Mouse (Mus musculus) cortical plate, adult 2 months (tissue): ENCODE results near the gene Mmp25.

Source experiments
- CTCF ChIP-seq: fragments of 200-500 bp; IDR thresholded peaks from 2 replicates; pipeline ENCODE4 v1.5.1; 2011; ENCODE audit warnings: mild to moderate bottlenecking, control low read depth, low read length; ENCODE audit not compliant: insufficient read depth; ENCODE audit errors: extremely low read depth
- POLR2A ChIP-seq: fragments of 200-500 bp; IDR thresholded peaks from 2 replicates; pipeline ENCODE4 v1.6.1; 2011; ENCODE audit warnings: mild to moderate bottlenecking, low read length, control low read depth; ENCODE audit not compliant: insufficient read depth; ENCODE audit errors: extremely low read depth

- TF ChIP-seq POLR2A (no peak), CTCF (no peak)
Measured at GRCm38 (mm10) chr17:23654001-23654400, 8.9 kb upstream of the Mmp25 start.
